Mouse (Mus musculus): Measurements from ENCODE around the gene Clhc1. TPM values are rescaled to one million over a fixed set of nuclear protein-coding genes. Genes with fewer than 3 reads are reported as not detected.

Gene Clhc1
- total RNA-seq, 1 experiment: 0.67 TPM

DNA sequence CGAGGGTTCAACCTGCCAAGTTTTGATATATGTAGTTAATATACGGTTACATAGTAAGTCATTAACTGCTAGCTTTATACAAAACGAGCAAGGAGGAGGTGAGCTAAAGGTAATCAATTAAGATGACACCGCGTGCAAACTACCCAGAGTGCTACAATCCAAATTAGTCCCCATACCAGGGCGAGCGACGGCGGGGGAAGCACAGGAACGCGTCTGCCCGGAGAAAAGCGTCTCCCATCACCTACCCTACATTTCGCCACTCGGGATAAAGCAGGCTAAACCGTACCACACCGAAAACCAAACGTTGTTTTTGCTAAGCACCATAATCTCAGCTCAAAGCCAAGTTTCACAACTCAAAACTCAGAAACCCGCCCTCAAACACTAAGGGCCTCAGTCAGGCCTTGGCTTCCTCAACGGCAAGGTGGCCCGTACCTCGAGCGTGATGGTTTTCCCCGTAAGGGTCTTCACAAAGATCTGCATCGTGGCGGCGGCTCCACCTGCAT is 450 bp upstream of the Clhc1 start:
- TF ChIP-seq MAFK (IDR thresholded peaks at IDR 0.05; ENCODE audit: insufficient read depth, low read depth, low read length): no peak
- TF ChIP-seq HCFC1 (IDR thresholded peaks at IDR 0.05; ENCODE audit: borderline replicate concordance, insufficient read depth, low read length): no peak
- no peak for TF ChIP-seq CHD2 (IDR thresholded peaks at IDR 0.05; ENCODE audit: low read depth, low read length)
- TF ChIP-seq ZNF384 (IDR thresholded peaks at IDR 0.05; ENCODE audit: low read depth, low read length): no peak
- TF ChIP-seq ZC3H11A (IDR thresholded peaks at IDR 0.05; ENCODE audit: borderline replicate concordance, low read depth, low read length): no peak
- Histone ChIP-seq H3K4me3 (ENCODE audit: insufficient read depth in 1 of 2, low read depth in 1 of 2, low read length in 2 of 2, poor library complexity in 1 of 2, severe bottlenecking in 1 of 2) (peak overlapping the region; percentile 90 to 97), H3K9ac (ENCODE audit: insufficient read depth, low read depth, low read length, poor library complexity, severe bottlenecking) (peak overlapping the region; percentile 99), H3K9me3 (ENCODE audit: control insufficient read depth, insufficient read depth, low read depth, low read length) (no peaks in the 10 kb centered on the region), H3K36me3 (ENCODE audit: control insufficient read depth, insufficient read depth, low read length, poor library complexity, severe bottlenecking) (peaks cover 15% of the 10 kb centered on the region), H3K27ac (ENCODE audit: insufficient read depth, low read depth, low read length, poor library complexity, severe bottlenecking) (peak overlapping the region; percentile 85), H3K4me1 (ENCODE audit: control insufficient read depth in 2 of 2, insufficient read depth in 2 of 2, low read length in 2 of 2, poor library complexity in 1 of 2) (no peaks in the 10 kb centered on the region)
- DNase-seq (ENCODE audit: low read depth, low spot score): no peak
- in situ Hi-C loops (cut with MboI; ENCODE audit: low sequenced_read_pairs in 2 of 2, unreplicated experiment in 2 of 2): no loop called here

DNA sequence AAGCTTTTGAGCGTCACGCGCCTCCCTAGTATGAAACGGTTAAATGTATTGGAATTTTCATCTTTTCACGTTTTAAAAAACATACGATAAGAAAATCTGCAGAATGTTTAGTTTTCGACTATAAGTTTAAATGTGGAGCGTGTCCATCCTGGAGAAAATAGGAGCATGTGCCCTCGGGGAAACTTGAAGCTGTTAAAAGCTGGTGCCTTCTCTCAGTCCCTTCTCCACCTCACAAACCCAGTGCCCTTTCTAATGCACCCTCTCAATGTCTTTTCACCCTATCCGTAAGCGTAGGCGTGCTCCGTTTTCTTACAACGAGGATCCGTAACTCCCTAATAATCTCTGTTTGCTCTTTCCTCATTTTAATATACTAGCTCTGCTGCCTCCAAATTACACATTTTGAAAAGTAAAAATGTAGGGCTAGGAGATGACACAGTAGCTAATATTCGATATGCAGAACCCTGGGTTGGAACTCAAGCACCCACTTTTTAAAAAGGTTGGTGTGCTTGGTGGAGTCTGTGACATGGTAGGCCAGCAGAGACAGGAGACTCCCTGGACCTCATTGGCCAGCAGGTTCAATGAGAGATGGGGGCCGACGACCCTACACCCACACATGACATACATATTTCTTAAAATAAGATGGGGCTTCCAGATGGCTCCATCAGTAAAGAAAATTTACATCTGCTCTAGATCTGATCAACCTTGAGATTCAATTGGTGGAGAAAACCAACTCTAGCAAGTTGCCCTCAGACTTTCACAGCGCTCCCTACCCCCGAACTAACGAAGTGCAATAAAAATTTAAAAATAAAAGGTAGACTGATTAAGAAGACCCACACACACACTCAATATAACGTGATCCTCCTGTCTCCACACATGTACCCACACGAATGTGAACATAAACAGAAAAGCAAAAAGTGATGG is 1.0 kb downstream of the Clhc1 start:
- peak overlapping the region; percentile 79 for H3K27ac ChIP-seq (ENCODE audit: insufficient read depth, low read depth, low read length, poor library complexity, severe bottlenecking)
- TF ChIP-seq MAFK (IDR thresholded peaks at IDR 0.05; ENCODE audit: insufficient read depth, low read depth, low read length) (no peak), CHD2 (IDR thresholded peaks at IDR 0.05; ENCODE audit: low read depth, low read length) (no peak), HCFC1 (IDR thresholded peaks at IDR 0.05; ENCODE audit: borderline replicate concordance, insufficient read depth, low read length) (no peak), ZNF384 (IDR thresholded peaks at IDR 0.05; ENCODE audit: low read depth, low read length) (no peak), ZC3H11A (IDR thresholded peaks at IDR 0.05; ENCODE audit: borderline replicate concordance, low read depth, low read length) (no peak)
- H3K9me3 ChIP-seq (ENCODE audit: control insufficient read depth, insufficient read depth, low read depth, low read length): no peaks in the 10 kb centered on the region
- peaks cover 14% of the 10 kb centered on the region for H3K36me3 ChIP-seq (ENCODE audit: control insufficient read depth, insufficient read depth, low read length, poor library complexity, severe bottlenecking)
- peak overlapping the region; percentile 94 for H3K9ac ChIP-seq (ENCODE audit: insufficient read depth, low read depth, low read length, poor library complexity, severe bottlenecking)
- peak overlapping the region; percentile 90 to 97 for H3K4me3 ChIP-seq (ENCODE audit: insufficient read depth in 1 of 2, low read depth in 1 of 2, low read length in 2 of 2, poor library complexity in 1 of 2, severe bottlenecking in 1 of 2)
- DNase-seq (ENCODE audit: low read depth, low spot score): no peak
- in situ Hi-C loops (cut with MboI; ENCODE audit: low sequenced_read_pairs in 2 of 2, unreplicated experiment in 2 of 2): no loop called here
- no peaks in the 10 kb centered on the region for H3K4me1 ChIP-seq (ENCODE audit: control insufficient read depth in 2 of 2, insufficient read depth in 2 of 2, low read length in 2 of 2, poor library complexity in 1 of 2)

DNA sequence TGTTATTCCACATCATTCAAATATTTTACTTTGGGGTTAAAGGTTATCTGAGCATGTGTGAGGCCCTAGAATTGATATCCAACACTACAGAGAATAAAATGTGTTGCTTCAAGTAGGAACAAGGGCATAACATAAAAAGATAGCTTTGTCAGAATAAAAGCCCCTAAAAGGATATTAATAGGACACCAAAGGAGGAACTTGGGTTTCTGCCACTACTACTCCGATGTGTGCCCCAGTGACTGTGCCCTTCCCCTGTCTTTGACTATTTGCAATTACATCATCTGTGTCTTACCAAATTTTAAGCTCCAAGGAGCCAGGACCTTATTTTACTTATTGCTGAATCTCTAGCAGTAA is 1.7 kb downstream of the Clhc1 start:
- DNase-seq (ENCODE audit: low read depth, low spot score): no peak
- Histone ChIP-seq H3K9ac (ENCODE audit: insufficient read depth, low read depth, low read length, poor library complexity, severe bottlenecking) (no peak overlapping the region), H3K4me1 (ENCODE audit: control insufficient read depth in 2 of 2, insufficient read depth in 2 of 2, low read length in 2 of 2, poor library complexity in 1 of 2) (no peaks in the 10 kb centered on the region), H3K9me3 (ENCODE audit: control insufficient read depth, insufficient read depth, low read depth, low read length) (no peaks in the 10 kb centered on the region), H3K36me3 (ENCODE audit: control insufficient read depth, insufficient read depth, low read length, poor library complexity, severe bottlenecking) (peaks cover 11% of the 10 kb centered on the region), H3K27ac (ENCODE audit: insufficient read depth, low read depth, low read length, poor library complexity, severe bottlenecking) (no peak overlapping the region), H3K4me3 (ENCODE audit: insufficient read depth in 1 of 2, low read depth in 1 of 2, low read length in 2 of 2, poor library complexity in 1 of 2, severe bottlenecking in 1 of 2) (no peak overlapping the region)
- in situ Hi-C loops (cut with MboI; ENCODE audit: low sequenced_read_pairs in 2 of 2, unreplicated experiment in 2 of 2): no loop called here
- TF ChIP-seq HCFC1 (IDR thresholded peaks at IDR 0.05; ENCODE audit: borderline replicate concordance, insufficient read depth, low read length): no peak
- TF ChIP-seq CHD2 (IDR thresholded peaks at IDR 0.05; ENCODE audit: low read depth, low read length): no peak
- no peak for TF ChIP-seq ZC3H11A (IDR thresholded peaks at IDR 0.05; ENCODE audit: borderline replicate concordance, low read depth, low read length)
- no peak for TF ChIP-seq ZNF384 (IDR thresholded peaks at IDR 0.05; ENCODE audit: low read depth, low read length)
- TF ChIP-seq MAFK (IDR thresholded peaks at IDR 0.05; ENCODE audit: insufficient read depth, low read depth, low read length): no peak

DNA sequence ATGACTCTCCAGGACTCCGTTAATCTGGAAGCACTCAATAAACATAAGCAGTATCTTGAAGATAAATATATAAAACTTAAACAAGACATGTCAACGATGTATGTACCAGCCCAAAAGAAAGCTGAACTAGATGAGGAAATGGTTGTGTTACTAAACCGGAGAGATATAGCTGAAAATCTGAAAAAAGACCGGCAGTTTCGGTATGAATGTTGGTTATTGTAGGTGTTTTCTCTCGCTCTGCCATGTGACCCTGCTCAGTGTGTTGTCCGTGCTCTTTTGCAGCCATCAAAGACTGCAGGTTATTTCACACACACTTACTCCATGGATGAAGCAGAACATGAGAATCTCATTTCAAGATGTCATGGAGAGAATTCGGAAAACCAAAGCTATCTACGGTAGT is 12.7 kb downstream of the Clhc1 start:
- Histone ChIP-seq H3K36me3 (ENCODE audit: control insufficient read depth, insufficient read depth, low read length, poor library complexity, severe bottlenecking) (no peaks in the 10 kb centered on the region), H3K9ac (ENCODE audit: insufficient read depth, low read depth, low read length, poor library complexity, severe bottlenecking) (no peak overlapping the region), H3K4me3 (ENCODE audit: insufficient read depth in 1 of 2, low read depth in 1 of 2, low read length in 2 of 2, poor library complexity in 1 of 2, severe bottlenecking in 1 of 2) (no peak overlapping the region), H3K4me1 (ENCODE audit: control insufficient read depth in 2 of 2, insufficient read depth in 2 of 2, low read length in 2 of 2, poor library complexity in 1 of 2) (no peaks in the 10 kb centered on the region), H3K27ac (ENCODE audit: insufficient read depth, low read depth, low read length, poor library complexity, severe bottlenecking) (no peak overlapping the region), H3K9me3 (ENCODE audit: control insufficient read depth, insufficient read depth, low read depth, low read length) (no peaks in the 10 kb centered on the region)
- in situ Hi-C loops (cut with MboI; ENCODE audit: low sequenced_read_pairs in 2 of 2, unreplicated experiment in 2 of 2): no loop called here
- no peak for DNase-seq (ENCODE audit: low read depth, low spot score)
- no peak for TF ChIP-seq ZNF384 (IDR thresholded peaks at IDR 0.05; ENCODE audit: low read depth, low read length)
- TF ChIP-seq CHD2 (IDR thresholded peaks at IDR 0.05; ENCODE audit: low read depth, low read length): no peak
- TF ChIP-seq ZC3H11A (IDR thresholded peaks at IDR 0.05; ENCODE audit: borderline replicate concordance, low read depth, low read length): no peak
- TF ChIP-seq MAFK (IDR thresholded peaks at IDR 0.05; ENCODE audit: insufficient read depth, low read depth, low read length): no peak
- no peak for TF ChIP-seq HCFC1 (IDR thresholded peaks at IDR 0.05; ENCODE audit: borderline replicate concordance, insufficient read depth, low read length)

All from ES-E14 (cell line).